Mouse (Mus musculus) c-Kit-negative CD71-positive TER-119-positive erythroid progenitor cells, embryonic 14.5 days (primary cell): Measurements from ENCODE around the gene Cux1.

Experiments used
- DNase-seq: peaks from one replicate; pipeline ENCODE4 v3.0.0-alpha.2; 2013; ENCODE audit warnings: low read depth, low spot score

Gene Cux1

GRCm38 (mm10) chr5:136536753-136537152 lies 30.5 kb downstream of the Cux1 start:
- no peak for DNase-seq

GRCm38 (mm10) chr5:136535976-136536725 lies 31.1 kb downstream of the Cux1 start:
- no peak for DNase-seq

GRCm38 (mm10) chr5:136535204-136535603 lies 32.1 kb downstream of the Cux1 start:
- no peak for DNase-seq

GRCm38 (mm10) chr5:136533371-136534276 lies 33.7 kb downstream of the Cux1 start:
- DNase-seq = no peak

- no peak for DNase-seq
These were observed 35.5 kb downstream of the Cux1 start for GRCm38 (mm10) chr5:136531674-136532365.

GRCm38 (mm10) chr5:136530931-136531330 lies 36.4 kb downstream of the Cux1 start:
- no peak for DNase-seq

- no peak for DNase-seq
These were observed 38.1 kb downstream of the Cux1 start for GRCm38 (mm10) chr5:136529165-136529564.

- DNase-seq = no peak
These were observed 39.4 kb downstream of the Cux1 start for GRCm38 (mm10) chr5:136527871-136528270.

GRCm38 (mm10) chr5:136526545-136526909 lies 40.8 kb downstream of the Cux1 start:
- DNase-seq = no peak

- DNase-seq = no peak
These were observed 41.3 kb downstream of the Cux1 start for GRCm38 (mm10) chr5:136525896-136526544.

GRCm38 (mm10) chr5:136522843-136523463 lies 44.3 kb downstream of the Cux1 start:
- DNase-seq = no peak

GRCm38 (mm10) chr5:136521656-136522055 lies 45.6 kb downstream of the Cux1 start:
- no peak for DNase-seq

- no peak for DNase-seq
These were observed 48.4 kb downstream of the Cux1 start for GRCm38 (mm10) chr5:136518648-136519437.

- no peak for DNase-seq
These were observed 49.8 kb downstream of the Cux1 start for GRCm38 (mm10) chr5:136517510-136517909.

GRCm38 (mm10) chr5:136516593-136516992 lies 50.7 kb downstream of the Cux1 start:
- DNase-seq = no peak

- no peak for DNase-seq
These were observed 53.1 kb downstream of the Cux1 start for GRCm38 (mm10) chr5:136514049-136514677.

GRCm38 (mm10) chr5:136512103-136512674 lies 55.1 kb downstream of the Cux1 start:
- DNase-seq = no peak

- no peak for DNase-seq
These were observed 55.9 kb downstream of the Cux1 start for GRCm38 (mm10) chr5:136511378-136511777.

GRCm38 (mm10) chr5:136510609-136511008 lies 56.7 kb downstream of the Cux1 start:
- no peak for DNase-seq

- no peak for DNase-seq
These were observed 59.7 kb downstream of the Cux1 start for GRCm38 (mm10) chr5:136507629-136508028.
